Mouse (Mus musculus): ENCODE measurements at regions not wholly inside any gene's neighbourhood (a gene's known extent, or its start where the extent isn't known, plus 50 kb on each side); places are given as distances from the start of the nearest gene placed in this dataset.

DNA sequence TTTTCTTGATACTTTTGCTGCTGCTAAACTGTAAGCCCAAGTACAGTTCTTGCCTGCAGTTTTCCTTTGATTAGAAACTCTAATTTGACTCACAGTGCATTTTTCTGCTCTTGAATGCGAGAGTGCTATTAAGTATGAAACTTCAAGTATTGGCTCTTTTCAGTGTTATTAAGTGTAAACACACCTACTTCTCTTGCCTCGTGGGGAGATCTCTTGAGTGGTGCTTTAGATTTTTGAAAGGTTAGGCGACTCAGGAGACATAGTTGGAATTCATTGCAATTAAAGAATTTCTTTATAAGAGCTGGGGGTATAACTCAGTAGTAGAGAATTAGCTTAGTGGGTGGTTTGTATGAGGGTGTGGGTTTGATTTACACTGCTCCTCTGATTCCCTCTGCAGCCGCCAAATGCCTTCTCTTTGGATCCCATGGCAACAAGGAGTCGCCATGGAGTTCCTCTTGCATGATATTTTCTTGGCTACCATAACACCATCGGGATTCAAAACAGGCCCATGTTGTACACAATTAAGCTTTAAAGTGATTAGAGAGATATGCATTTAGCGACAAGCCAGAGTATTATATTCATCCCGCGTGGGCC is 88.1 kb upstream of the Rxylt1 start:
- TF ChIP-seq TCF12 (IDR thresholded peaks at IDR 0.05; ENCODE audit: low read depth, low read length) (no peak), EP300 (IDR thresholded peaks at IDR 0.05; ENCODE audit: low read length) (no peak), CTCF (conservative IDR thresholded peaks at IDR 0.05 in 1 of 2, IDR thresholded peaks at IDR 0.05 in 1 of 2; ENCODE audit: low read depth in 2 of 2, low read length in 2 of 2) (no peak)
